Mouse (Mus musculus) hindbrain, embryonic 10.5 days (tissue): ENCODE data around the gene Kctd4. TPM values are rescaled to one million over a fixed set of nuclear protein-coding genes. Genes with fewer than 3 reads are reported as not detected.

Experiments used
- DNase-seq: peaks from one replicate; pipeline ENCODE4 v3.0.0-alpha.2; 2017; ENCODE audit warnings: low spot score
- H3K27ac ChIP-seq: fragments of 300-500 bp; sonication (generic); 2 replicates; pipeline ENCODE4 v1.5.1; 2016; ENCODE audit warnings: mild to moderate bottlenecking, moderate library complexity
- H3K27me3 ChIP-seq: fragments of 300-500 bp; sonication (generic); 2 replicates; pipeline ENCODE4 v1.6.1; 2016; ENCODE audit warnings: mild to moderate bottlenecking; ENCODE audit not compliant: poor library complexity, insufficient read depth, severe bottlenecking
- H3K36me3 ChIP-seq: fragments of 300-500 bp; sonication (generic); 2 replicates; pipeline ENCODE4 v1.6.1; 2016; ENCODE audit warnings: mild to moderate bottlenecking, moderate library complexity
- H3K4me1 ChIP-seq: fragments of 300-500 bp; sonication (generic); replicated peaks from 2 replicates; pipeline ENCODE4 v1.6.1; 2016; ENCODE audit warnings: mild to moderate bottlenecking
- H3K4me3 ChIP-seq: fragments of 300-500 bp; sonication (generic); 2 replicates; pipeline ENCODE4 v1.5.1; 2016; ENCODE audit warnings: mild to moderate bottlenecking, moderate library complexity
- H3K9me3 ChIP-seq: fragments of 300-500 bp; sonication (generic); 2 replicates; pipeline ENCODE4 v1.6.1; 2016; ENCODE audit warnings: mild to moderate bottlenecking, moderate library complexity
- WGBS: fragments of 180-500 bp; shearing (Covaris S2); methylation state at CpG from one replicate; pipeline ENCODE4 v1.1.7; 2016; 5-methylcytosine and 5-hydroxymethylcytosine counted together
- polyA plus RNA-seq: library from polyadenylated mRNA; unstranded; fragments of >200 nt; fragmentation: Nextera tagmentation; extraction: Ambion mirVana; gene quantifications from 2 replicates; pipeline ENCODE4 v1.2.1, GENCODE M21; 2016

The Kctd4 gene
- polyA plus RNA-seq, 1 experiment from 2014 or later, result 0.31 TPM

DNA sequence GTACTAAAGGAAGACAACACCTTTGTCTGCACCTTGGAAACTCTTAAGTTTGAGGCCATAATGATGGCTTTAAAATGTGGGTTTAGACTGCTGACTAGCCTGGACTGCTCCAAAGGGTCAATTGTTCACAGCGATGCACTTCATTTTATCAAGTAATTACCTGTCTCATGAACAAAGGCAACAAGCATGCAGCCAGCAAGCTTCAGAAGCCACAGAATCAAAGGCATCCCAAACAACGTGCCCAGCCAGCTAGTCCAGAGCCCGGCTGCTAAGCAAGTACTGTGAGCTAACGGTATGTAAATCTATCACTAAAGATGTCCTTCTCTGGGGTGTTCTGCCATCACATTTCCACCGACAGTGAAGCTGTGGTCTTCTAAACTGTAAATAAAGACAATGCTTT is 8.4 kb downstream of the Kctd4 start:
- no peaks in the 10 kb centered on the region for H3K36me3 ChIP-seq
- no peak for DNase-seq
- H3K27me3 ChIP-seq, result no peaks in the 10 kb centered on the region
- H3K27ac ChIP-seq, result no peak overlapping the region
- 70% methylated on average over 5 of the region's 5 CpGs for WGBS
- no peak overlapping the region for H3K4me3 ChIP-seq
- no peaks in the 10 kb centered on the region for H3K9me3 ChIP-seq
- H3K4me1 ChIP-seq, result no peaks in the 10 kb centered on the region

DNA sequence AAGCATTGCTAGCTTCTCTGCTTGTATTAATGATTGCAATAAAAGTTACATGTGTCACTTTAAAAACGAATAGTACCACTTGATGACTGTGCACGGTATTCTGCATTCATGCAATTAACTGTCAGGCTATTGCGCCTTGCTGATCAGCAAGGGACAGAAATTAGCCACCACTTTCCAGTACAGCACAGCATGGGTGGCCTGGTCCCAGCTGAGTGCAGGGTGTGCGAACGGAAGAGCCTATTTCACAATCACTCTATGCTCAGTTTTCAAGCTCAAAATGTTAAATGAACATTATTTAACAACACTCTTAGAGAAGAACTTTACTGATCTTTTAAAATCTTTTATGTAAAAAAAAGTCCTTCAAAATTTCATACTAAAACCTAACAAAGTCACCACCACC is 9.2 kb downstream of the Kctd4 start:
- Histone ChIP-seq H3K4me3 (no peak overlapping the region), H3K4me1 (no peaks in the 10 kb centered on the region), H3K36me3 (no peaks in the 10 kb centered on the region), H3K27ac (no peak overlapping the region), H3K27me3 (no peaks in the 10 kb centered on the region), H3K9me3 (no peaks in the 10 kb centered on the region)
- 83% methylated on average over 5 of the region's 5 CpGs for WGBS
- DNase-seq, result no peak

DNA sequence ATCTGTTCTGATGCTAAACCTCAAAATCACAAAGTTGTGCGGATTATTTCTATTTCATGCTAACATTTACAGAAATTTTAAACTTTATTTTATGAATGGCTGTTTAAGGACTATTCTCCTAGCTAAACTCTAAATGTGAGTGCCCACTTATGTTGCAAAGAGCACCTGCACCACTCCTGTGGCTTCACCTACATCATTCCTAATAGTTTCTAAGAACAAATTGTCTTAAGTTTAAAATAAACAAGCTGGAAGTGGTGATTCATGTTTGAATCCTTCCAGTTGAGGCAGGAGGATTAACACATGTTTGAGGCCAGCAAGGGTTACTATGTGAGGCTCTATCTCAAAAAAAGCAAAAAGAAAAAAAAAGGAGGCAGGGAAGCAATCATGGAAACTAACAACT is 9.6 kb downstream of the Kctd4 start:
- no peaks in the 10 kb centered on the region for H3K4me1 ChIP-seq
- H3K36me3 ChIP-seq, result no peaks in the 10 kb centered on the region
- no peak overlapping the region for H3K4me3 ChIP-seq
- DNase-seq, result no peak
- WGBS, result 88% methylated on average over 1 of the region's 1 CpGs
- no peak overlapping the region for H3K27ac ChIP-seq
- no peaks in the 10 kb centered on the region for H3K9me3 ChIP-seq
- no peaks in the 10 kb centered on the region for H3K27me3 ChIP-seq

DNA sequence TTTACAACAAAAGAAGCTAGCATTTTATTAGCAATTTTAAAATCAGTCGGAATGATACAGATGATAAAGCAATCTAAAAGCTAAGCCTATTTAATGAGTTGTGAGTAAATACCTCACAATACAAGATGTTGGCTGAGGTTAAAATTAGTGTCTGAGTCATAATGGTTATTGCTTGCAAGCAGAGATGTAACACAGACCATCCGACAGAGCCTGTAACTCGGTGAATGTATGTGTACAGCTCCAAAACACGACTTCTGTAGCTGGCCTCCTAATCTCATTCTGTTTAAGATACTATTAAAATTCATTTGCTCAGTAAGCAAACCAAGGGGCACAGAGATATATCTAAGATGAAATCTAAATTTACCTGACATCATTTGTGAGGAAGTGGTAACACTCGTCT is 12.5 kb downstream of the Kctd4 start:
- H3K27ac ChIP-seq, result no peak overlapping the region
- WGBS, result 94% methylated on average over 5 of the region's 5 CpGs
- H3K4me1 ChIP-seq, result no peaks in the 10 kb centered on the region
- H3K36me3 ChIP-seq, result no peaks in the 10 kb centered on the region
- DNase-seq, result no peak
- no peaks in the 10 kb centered on the region for H3K9me3 ChIP-seq
- no peak overlapping the region for H3K4me3 ChIP-seq
- H3K27me3 ChIP-seq, result no peaks in the 10 kb centered on the region

DNA sequence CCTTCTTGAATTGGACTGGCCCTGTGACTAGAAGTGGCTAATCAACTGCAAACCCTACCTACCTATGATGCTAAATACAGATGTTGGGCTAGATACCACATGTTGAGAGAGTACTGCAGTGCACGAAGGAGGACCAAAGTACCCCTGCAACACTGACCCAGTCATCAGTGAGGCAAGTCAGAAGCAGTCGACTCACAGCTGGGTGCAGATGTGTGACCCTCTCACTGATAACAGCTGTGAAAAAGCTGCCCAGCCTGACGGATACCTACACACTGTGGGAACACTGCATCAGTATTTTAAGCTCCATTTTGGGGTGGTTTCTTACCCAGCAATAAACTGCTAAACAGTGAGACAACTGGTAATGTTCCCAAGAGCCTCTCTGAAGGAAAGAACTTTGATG is 21.3 kb downstream of the Kctd4 start:
- Histone ChIP-seq H3K4me3 (no peak overlapping the region), H3K4me1 (no peaks in the 10 kb centered on the region), H3K9me3 (no peaks in the 10 kb centered on the region), H3K27ac (no peak overlapping the region), H3K27me3 (no peaks in the 10 kb centered on the region), H3K36me3 (no peaks in the 10 kb centered on the region)
- no peak for DNase-seq
- WGBS, result 57% methylated on average over 3 of the region's 3 CpGs

DNA sequence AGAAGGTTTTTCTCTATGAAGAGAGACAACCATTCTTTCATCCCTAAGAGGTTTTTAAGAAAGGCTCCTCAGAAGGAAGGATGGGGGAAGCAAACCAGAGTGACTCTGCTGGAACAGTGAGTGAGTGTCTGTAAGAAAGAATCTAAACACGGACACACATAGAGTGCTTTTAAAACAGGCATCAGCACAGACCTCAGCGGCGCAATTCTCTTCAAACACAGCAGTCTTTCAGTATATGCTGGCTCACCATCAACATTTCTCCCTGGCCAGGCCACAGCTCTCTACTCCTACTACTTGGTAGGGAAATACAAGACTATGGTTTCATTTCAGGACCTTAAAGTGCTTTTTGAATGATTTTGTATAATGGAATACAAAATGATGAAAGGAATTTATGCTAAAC is 26.4 kb downstream of the Kctd4 start:
- Histone ChIP-seq H3K36me3 (peaks cover 3% of the 10 kb centered on the region; the same call in 1 of the 2 replicates), H3K4me3 (no peak overlapping the region), H3K27ac (no peak overlapping the region), H3K27me3 (no peaks in the 10 kb centered on the region), H3K9me3 (no peaks in the 10 kb centered on the region), H3K4me1 (peaks cover 6% of the 10 kb centered on the region; the same call in 1 of the 2 replicates)
- WGBS, result 96% methylated on average over 3 of the region's 3 CpGs
- DNase-seq, result no peak

DNA sequence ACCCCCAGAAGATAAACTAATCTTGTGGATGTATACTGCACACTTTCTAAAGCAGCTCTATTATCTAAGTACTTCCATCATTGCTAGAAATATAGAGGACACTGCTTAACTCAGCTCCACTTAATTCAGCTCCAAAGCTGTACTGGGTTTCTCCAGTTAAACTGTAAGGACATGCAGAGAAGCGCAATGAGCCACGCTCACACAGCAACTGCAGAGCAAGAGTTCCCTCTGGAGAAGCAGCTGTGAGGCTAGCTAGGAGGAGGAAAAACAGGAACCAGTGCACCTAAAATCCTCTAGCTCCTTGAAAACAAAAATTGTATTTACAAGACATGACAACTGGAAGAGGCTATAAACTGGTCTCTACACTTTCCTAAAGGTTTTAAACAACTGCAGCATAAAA is 29.1 kb downstream of the Kctd4 start:
- H3K36me3 ChIP-seq, result peaks cover 3% of the 10 kb centered on the region
- H3K27me3 ChIP-seq, result no peaks in the 10 kb centered on the region
- H3K27ac ChIP-seq, result no peak overlapping the region
- H3K9me3 ChIP-seq, result no peaks in the 10 kb centered on the region
- peaks cover 6% of the 10 kb centered on the region; the same call in 1 of the 2 replicates for H3K4me1 ChIP-seq
- no peak overlapping the region for H3K4me3 ChIP-seq
- DNase-seq, result no peak
- WGBS, result 90% methylated on average over 2 of the region's 2 CpGs

DNA sequence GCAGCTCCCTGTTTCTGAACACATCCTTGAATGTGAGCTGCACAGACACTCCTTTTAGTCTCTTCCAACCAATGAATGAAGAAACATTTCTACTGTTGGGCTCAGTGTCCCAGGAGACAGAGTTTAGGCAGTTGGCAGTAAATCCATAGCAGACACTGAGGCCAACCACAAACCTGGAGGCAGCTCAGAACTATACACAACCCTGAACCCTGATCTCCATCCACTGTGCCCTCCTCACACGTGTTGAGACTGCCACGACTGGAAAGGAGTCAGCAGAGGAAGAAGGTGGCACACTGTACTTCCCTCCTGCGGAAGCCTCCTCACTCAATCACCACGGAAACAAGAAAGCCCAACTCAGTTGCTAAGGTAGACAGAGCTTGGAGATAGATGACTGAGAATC is 30.3 kb downstream of the Kctd4 start:
- H3K27ac ChIP-seq, result no peak overlapping the region

DNA sequence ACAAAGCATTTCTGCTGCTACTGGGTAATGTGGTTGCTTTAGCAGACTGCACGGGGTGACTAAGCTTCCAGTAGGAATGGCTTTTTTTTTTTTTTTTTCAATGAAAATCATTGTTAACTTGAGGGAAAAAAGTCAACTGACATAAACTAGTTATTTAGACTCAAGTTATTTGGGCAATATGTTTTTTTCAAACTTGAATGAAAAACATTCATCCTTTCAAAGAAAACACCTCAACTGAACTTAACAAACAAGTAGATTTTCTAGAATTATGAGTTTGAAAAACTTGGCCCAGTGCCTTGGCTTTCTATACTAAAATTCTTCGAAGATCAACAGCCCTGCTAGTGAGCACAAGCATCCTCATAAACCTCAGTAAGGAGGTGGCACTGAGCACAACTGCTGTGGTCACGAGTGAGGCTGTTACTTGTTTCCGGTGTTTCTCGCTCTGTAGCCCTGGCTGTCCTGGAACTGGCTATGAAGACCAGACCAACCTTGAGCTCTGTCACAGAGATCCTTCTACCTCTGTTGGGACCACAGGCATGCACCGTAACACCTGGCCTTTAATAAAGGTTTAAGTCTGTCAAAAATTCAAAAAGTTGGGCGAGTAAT is 32.2 kb downstream of the Kctd4 start:
- no peak for DNase-seq
- Histone ChIP-seq H3K4me1 (peaks cover 6% of the 10 kb centered on the region; the same call in 1 of the 2 replicates), H3K27ac (no peak overlapping the region), H3K36me3 (peaks cover 9% of the 10 kb centered on the region), H3K27me3 (no peaks in the 10 kb centered on the region), H3K9me3 (no peaks in the 10 kb centered on the region), H3K4me3 (no peak overlapping the region)
- 91% methylated on average over 7 of the region's 7 CpGs for WGBS

More for the DNA sequence above, 30.3 kb downstream of the Kctd4 start:
- 71% methylated on average over 4 of the region's 4 CpGs for WGBS
- Histone ChIP-seq H3K4me3 (no peak overlapping the region), H3K36me3 (peaks cover 3% of the 10 kb centered on the region), H3K4me1 (peaks cover 6% of the 10 kb centered on the region; the same call in 1 of the 2 replicates), H3K27me3 (no peaks in the 10 kb centered on the region), H3K9me3 (no peaks in the 10 kb centered on the region)
- DNase-seq, result no peak

DNA sequence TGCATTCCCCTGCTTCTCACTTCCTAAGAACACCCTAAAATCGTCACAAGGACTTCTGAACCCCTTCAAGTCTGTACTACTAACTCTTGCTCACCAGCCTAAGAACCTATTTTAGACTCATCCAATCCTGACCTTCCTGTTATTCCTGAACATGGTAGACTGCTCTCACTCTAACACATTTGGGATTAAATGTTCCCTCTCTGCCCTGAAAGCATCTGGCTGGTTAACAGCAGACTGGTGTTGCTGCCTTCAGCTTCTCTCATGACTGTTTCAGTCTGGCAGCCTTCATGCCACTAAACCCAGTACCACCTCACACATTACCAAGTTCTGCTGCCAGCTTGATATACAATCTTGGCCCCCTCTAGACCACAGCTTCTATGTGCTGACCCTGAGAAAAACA is 34.4 kb downstream of the Kctd4 start:
- no peak overlapping the region for H3K4me3 ChIP-seq
- H3K27ac ChIP-seq, result no peak overlapping the region
- DNase-seq, result no peak
- no peaks in the 10 kb centered on the region for H3K9me3 ChIP-seq
- H3K27me3 ChIP-seq, result no peaks in the 10 kb centered on the region
- WGBS, result 89% methylated on average over 1 of the region's 1 CpGs
- peaks cover 6% of the 10 kb centered on the region; the same call in 1 of the 2 replicates for H3K4me1 ChIP-seq
- H3K36me3 ChIP-seq, result peaks cover 9% of the 10 kb centered on the region; the same call in 1 of the 2 replicates

DNA sequence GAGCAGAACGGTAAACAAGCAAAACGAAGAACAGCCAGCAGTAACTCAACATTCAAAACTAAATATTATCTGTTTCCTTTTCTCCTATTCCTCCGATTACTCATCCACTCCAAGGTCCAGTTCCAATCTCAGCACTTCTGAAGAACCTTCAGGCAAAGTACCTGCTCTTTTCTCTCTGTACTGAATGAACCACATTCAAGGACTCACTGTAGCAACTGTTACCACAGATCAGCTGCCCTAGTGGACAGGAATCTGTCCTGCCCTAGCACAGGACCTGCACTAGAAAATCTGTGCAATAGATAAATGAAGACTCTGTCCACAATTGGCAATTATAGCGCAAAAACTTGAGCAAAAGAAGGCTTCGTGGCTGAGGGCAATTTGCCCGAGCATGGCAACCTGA is 36.1 kb downstream of the Kctd4 start:
- no peaks in the 10 kb centered on the region for H3K27me3 ChIP-seq
- no peak overlapping the region for H3K4me3 ChIP-seq
- DNase-seq, result no peak
- 91% methylated on average over 6 of the region's 6 CpGs for WGBS
- no peaks in the 10 kb centered on the region for H3K4me1 ChIP-seq
- no peaks in the 10 kb centered on the region for H3K9me3 ChIP-seq
- no peak overlapping the region for H3K27ac ChIP-seq
- peaks cover 19% of the 10 kb centered on the region; the same call in 1 of the 2 replicates for H3K36me3 ChIP-seq

DNA sequence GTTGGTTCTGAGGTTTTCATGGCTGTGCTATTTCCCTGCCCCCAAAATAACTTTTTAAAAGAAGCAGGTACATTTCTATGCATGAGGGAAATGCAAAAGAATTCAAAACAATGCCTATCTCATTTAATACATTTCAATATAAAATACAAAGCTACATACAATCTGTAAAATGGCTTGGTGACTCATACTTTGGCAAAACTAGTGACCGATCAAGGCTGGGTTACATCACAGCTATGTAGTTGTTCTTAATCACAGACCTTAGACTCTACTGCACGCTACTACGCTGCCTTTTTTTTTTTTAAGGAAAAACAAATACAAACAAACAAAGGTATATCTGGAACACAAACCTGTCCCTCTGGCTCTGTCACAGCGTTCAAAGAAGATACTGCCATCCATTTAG is 37.6 kb downstream of the Kctd4 start:
- no peaks in the 10 kb centered on the region for H3K9me3 ChIP-seq
- H3K4me1 ChIP-seq, result no peaks in the 10 kb centered on the region
- no peaks in the 10 kb centered on the region for H3K27me3 ChIP-seq
- H3K27ac ChIP-seq, result no peak overlapping the region
- H3K4me3 ChIP-seq, result no peak overlapping the region
- DNase-seq, result no peak
- peaks cover 19% of the 10 kb centered on the region; the same call in 1 of the 2 replicates for H3K36me3 ChIP-seq
- WGBS, result 94% methylated on average over 4 of the region's 4 CpGs

DNA sequence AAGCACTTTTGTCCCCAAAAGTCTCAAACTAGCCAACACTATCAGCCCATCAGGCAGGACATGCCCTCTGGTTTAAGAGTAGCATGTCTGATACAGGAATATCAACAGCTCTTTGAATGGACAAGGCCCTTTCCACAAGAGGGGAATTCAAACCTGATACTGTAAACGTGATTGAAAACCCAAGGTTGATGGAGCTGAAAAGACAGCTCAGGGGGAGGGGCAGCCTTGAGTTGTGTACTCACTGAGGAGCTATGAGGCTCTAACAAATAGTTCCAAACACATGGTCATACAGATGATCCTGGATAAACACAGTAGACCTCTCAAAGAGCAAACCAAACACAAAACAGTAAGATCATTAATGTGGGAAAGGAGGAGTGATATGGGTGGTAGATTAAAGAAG is 43.3 kb downstream of the Kctd4 start:
- Histone ChIP-seq H3K27ac (no peak overlapping the region), H3K27me3 (no peaks in the 10 kb centered on the region), H3K4me3 (no peak overlapping the region), H3K9me3 (no peaks in the 10 kb centered on the region), H3K4me1 (no peaks in the 10 kb centered on the region), H3K36me3 (peaks cover 22% of the 10 kb centered on the region; the same call in 1 of the 2 replicates)
- WGBS, result 65% methylated on average over 1 of the region's 1 CpGs
- no peak for DNase-seq

DNA sequence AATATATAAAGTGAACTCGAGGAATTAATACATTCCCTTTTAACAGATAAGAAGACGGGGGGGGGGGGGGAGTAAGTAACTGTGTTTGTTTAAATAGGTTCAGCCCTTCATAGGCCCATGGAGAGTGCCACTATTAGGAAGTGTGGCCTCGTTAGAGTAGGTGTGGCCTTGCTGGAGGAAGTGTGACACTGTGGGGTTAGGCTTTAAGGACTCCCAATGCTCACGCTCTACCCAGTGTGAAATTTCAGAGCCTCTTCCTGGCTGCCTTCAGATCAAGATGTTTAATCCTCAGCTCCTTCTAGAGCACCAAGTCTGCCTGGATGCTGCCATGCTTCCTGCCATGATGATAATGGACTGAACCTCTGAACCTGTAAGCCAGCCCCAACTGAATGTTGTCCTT is 47.0 kb downstream of the Kctd4 start:
- WGBS, result 87% methylated on average over 4 of the region's 4 CpGs
- no peak for DNase-seq
- Histone ChIP-seq H3K27me3 (no peaks in the 10 kb centered on the region), H3K4me3 (no peak overlapping the region), H3K4me1 (no peaks in the 10 kb centered on the region), H3K9me3 (no peaks in the 10 kb centered on the region), H3K27ac (no peak overlapping the region), H3K36me3 (peaks cover 37% of the 10 kb centered on the region)
